Mouse (Mus musculus): ENCODE results near the gene Map3k9.

The Map3k9 gene

GRCm38 (mm10) chr12:81781105-81781909 lies at the start of gene Map3k9:
Map3k9 (minus strand) TSS chr12:81781175.
- peak; percentile 94 to 98 for DNase-seq

DNA sequence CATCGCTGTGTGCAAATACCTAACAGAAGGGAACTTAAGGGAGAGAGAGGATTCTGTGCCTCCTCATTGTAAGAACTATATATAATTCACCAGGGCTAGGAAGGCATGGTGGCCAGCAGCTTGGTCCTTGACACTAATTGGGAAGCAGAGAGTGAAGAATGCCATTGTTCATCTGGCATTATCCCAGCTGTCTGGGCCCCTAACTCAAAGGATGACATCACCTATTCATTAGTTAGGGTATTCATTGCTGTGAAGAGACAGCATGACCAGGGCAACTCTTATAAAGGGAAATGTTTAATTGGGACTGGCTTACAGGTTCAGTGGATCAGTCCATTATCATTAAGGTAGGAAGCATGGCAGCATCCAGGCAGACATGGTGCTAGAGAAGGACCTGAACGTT lies 47.4 kb upstream of the Map3k9 start:
- DNase-seq, result no peak

DNA sequence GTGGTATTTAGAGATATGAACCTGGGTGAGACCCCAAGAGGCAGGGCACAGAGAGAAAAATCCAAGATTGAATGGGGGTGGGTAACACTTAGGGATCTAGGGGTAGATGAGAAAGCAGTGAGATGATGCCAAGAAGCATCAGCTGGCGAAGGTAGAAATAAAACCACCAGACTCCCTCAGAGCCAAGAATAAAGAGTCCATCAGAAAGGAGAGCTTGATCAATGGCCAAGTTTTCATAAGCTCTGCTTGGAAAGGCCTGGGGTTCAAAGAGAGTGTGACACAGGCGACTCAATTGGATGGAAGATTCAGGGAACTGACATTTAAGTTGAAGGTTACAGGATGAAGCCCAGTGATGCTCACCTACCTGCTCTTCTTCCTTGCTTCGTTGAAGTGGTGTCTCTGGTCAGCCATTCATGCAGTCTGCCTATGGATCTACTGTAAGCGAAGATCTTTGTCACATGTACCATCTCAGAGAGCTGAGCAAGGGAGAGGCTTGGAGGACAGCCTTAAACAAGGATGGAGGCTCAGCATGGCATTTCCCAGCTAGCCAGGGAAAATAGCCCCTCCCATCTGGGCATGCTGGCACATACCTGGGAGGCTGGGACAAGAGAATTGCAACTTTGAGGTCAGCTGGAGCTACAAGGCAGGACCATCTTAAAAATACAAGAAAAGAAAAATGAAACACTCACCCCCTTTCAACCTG lies 42.0 kb upstream of the Map3k9 start:
- DNase-seq, result no peak

DNA sequence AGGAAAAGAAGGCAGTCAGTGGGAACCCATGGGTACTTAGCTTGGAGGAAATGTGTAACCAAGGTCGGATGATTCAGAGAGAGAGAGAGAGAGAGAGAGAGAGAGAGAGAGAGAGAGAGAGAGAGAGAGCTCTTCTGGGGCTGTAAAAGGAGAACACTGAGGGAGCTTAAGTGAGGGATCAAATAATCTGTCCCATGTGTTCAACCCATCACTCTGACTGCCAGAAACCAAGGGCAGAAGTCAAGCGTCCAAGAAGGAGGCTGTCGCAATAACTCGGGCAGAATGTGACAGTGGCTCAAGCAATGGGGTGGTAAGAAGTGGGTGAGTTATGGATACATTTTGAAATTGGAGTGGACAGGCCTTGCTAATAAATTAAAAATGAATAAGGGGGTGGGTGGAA lies 41.2 kb upstream of the Map3k9 start:
- no peak for DNase-seq

DNA sequence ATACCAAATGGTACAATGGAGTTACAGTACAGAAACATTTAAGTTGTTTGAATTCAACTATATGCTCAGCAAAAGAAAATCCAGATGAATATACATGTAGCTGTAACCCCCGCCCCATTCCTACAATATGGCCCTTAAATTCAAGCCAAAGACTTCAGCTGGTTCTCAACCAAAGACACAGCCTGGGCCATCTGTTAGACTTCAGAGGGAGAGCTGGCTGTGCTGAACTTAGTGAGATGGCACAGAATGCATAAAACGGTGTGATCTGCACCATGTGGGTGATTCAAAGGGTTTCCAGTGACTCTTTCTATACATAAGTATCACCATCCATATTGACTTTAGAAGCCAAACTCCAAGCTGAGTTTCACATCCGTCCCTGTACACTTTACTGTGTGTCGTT lies 39.7 kb upstream of the Map3k9 start:
- no peak for DNase-seq

- no peak for DNase-seq
These were observed 36.1 kb upstream of the Map3k9 start for GRCm38 (mm10) chr12:81817126-81817505.

- no peak for DNase-seq
These were observed 35.6 kb upstream of the Map3k9 start for GRCm38 (mm10) chr12:81816330-81817125.

DNA sequence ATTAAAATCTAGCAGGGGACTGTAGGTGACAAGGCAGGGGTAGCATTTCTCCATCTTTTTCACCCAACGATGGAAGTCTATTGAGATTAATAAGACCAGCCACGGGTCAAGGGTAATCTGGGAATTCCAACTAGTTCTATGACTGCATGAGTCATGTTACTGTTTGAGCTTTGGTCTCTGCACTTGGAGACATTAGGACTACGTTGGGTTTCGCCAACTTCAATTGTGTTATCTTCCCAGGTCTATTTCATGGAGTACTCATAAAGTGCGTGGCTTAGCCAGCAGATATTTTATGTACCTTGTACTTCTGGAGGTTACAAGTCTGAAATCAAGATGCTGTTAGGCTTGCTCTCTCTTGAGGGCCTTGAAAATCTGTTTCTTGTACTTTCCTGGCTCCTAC lies 33.8 kb upstream of the Map3k9 start:
- DNase-seq, result no peak

DNA sequence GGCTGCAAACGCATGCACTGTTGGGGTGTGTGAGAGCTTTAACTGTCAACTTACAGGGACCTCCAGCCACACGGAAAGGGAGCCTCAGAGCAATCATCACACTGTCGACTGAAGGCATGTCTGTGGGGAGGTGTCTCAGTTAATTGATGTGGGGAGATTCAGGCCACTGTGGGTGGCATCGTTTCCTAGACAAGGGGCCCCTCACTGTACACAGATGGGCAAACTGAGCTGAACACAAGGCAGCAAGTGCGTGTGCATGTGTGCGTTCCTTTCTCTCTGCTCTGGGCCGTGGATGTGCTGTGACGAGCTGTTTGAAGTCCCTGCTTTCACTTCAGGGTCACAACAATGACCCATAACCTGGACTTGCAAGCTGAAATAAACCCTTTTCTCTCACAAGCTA lies 29.4 kb upstream of the Map3k9 start:
- DNase-seq, result no peak

- DNase-seq, result no peak
These were observed 27.6 kb upstream of the Map3k9 start for GRCm38 (mm10) chr12:81808596-81808995.

- DNase-seq, result no peak
These were observed 27.0 kb upstream of the Map3k9 start for GRCm38 (mm10) chr12:81807953-81808352.

DNA sequence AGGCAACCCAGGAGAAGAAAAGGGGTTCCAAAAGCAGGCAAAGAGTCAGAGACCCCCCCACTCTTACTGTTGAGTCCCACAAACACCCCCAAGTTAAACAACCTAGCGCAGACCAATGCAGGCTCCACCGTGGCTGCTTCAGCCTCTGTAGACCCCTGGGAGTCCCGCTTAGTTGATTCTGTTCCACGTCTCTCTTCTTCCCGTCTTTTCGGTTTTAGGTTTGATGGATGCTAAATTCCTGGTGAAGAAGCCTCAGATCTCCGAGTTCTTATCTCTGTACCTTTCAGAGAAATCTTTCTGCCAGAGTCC lies 26.5 kb upstream of the Map3k9 start:
- DNase-seq, result no peak

DNA sequence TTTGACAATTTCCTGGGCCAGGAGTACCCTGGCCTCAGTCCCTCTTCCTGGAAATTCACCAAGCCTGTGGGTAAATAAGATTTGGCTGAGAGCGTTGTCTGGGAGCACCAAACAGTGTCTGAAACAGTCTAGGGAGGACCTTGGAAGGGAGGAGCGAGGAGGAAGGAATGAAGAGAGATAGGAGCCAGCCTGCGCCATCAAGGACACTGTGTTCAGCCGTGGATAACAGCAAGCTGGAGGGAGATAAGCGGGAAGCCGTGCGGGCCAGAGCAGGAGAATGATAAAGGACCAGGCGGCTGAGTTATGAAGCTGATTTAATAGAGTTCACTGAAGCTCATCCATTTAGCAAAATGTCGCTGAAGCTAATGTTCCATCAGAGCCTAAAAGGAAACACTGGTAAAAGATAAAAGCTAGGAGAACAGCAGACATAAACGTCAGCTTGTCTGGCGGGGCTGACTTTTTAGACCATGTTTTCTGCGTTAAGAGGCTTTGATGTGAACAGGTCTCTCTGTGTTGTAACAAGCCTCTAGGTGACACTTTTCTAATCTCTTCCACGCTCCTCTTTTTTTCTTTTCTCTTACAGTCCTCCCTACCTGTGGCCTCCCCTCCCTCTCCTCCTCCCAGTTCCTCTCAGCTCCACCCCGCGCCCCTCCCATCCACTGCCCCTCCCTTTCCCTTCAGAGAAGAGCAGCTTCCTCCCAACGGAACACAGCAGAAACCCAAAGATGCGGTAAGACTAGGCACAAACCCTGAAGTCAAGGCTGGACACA lies 26.0 kb upstream of the Map3k9 start:
- peak; percentile 34 to 53 for DNase-seq

GRCm38 (mm10) chr12:81806114-81806513 lies 25.1 kb upstream of the Map3k9 start:
- DNase-seq, result no peak

DNA sequence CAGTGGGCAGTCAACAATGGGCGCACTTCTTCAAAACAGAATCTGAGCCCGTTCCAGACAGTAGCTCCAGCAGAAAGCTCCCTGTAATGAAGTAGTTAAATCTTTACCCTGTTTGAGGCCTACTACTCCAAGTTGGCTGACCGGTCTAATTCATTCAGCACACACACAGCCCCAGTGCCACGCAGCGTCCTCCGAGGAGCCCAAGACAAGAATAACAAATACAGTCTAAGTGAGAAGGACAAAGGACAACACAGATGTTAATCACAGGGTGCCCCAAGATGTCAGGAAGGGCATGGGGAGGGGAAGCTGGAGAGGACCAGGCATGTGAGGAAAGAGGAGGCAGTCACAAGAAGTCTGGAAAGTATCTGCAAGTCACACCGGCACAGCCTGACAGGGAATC lies 22.8 kb upstream of the Map3k9 start:
- DNase-seq, result no peak

DNA sequence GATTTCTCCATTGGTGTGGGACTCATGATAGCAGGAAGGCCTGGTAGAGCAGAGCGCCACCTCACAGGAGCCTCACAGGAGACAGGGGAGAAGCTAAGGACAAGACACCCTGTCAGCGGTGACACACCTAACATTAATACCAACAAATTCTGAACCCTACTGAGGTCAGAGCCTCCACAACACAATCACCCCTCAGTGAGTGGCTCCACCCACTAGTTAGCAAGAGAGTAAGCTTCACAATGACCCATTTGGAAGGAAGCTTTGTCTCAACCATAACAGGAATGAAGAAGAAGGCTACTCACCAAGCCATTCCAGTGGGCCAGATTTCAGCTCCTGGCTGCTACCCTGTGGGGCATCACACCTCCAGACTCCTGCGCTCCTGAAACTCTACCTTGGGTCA lies 22.0 kb upstream of the Map3k9 start:
- DNase-seq, result no peak

DNA sequence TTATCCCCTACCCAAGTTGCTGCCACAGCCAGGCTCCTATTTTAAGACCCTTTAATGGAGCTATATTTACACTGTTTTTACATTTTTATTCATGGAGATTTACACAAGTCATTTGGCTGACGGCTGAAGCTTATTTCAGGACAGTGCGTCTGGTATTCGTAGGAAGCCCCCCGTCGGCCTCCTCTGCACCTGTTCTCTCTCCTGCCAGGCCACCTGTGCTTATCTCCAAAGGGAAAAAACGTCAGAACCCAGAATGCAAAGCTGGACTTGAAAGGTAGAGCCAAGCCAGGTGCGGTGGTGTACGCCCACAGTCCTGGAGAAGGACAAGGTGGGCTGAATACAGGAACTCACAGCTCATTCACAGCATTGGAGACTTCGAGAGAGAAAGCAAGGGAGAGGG lies 20.2 kb upstream of the Map3k9 start:
- DNase-seq, result no peak

DNA sequence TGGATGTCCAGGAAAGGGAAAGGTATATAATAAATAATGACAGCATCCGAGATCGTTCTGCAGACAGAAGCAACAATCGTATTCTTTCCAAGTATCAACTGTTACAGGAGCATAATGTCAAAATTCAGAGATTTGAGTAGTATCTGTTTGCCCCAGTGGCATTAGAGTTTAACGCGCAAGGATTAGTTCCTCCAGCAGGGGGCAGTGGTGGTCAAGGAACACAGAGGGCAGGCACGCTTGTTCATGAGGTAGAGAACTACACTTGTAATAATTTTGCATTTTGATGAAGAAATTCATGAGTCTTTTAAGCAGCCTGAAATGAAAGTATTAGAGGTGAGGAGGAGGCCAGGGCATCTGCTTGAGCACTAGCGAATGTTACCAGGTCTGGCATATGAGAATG lies 15.6 kb upstream of the Map3k9 start:
- peak; percentile 48 to 84 for DNase-seq

GRCm38 (mm10) chr12:81792511-81793218 lies 11.7 kb upstream of the Map3k9 start:
- DNase-seq, result no peak

GRCm38 (mm10) chr12:81789499-81789898 lies 8.5 kb upstream of the Map3k9 start:
- no peak for DNase-seq

DNA sequence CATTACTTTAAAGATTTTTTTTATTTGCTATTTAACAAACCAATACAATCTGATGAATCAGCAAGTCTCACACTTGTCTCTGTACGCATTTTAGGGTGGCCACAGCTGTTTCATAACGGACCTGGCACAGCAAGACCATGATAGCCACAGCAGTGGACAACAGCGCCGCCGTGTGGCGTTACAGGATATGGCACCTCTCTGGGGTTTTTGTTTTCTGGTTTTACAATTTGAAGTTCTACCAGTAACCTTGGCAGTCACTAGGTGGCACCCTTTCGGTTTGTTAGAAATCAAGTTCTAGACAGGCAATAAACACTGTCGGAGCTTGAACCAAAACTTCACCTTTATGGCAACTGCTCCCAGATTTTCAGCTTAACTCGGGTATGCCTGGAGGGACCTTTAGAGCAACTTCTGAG lies 7.7 kb upstream of the Map3k9 start:
- DNase-seq, result peak; percentile 82 to 93

GRCm38 (mm10) chr12:81787262-81787661 lies 6.3 kb upstream of the Map3k9 start:
- DNase-seq, result no peak
